8 mouse cellular contexts compared by ENCODE assay signal in the genomic region with DNA sequence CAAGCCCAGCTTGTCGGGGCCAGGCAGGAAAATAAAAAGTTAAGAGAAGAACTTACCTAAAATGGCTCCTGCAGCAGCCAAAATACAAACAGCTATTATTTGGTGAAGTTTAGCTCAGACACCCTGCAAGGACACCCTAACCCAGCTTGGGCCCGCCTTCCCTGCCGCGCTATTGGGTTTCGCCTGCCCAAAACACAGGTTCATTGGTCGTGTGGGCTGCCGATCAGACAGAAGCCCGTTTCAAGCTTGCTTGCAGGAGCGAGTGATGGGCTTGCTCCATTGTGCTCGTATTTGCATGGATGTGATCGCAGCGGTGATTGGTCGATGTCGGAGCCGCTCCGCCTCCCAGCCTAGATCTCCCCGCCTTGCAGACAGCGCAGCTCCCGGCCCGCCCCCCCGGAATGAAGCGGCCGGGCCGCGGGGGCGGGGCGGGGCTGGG. TPM values are rescaled to one million over a fixed set of nuclear protein-coding genes. Genes with fewer than 3 reads are reported as not detected.
DNase-seq lines count a peak whose midpoint lies in the region; ATAC-seq and TF ChIP-seq lines count a peak whose summit lies in the region.

A gene (minus strand): TSS at position 143 of the 439 bp plus-strand sequence.

- no peak for TF ChIP-seq POLR2A in bone marrow, adult 2 months (IDR thresholded peaks at IDR 0.05; ENCODE audit: borderline replicate concordance, control insufficient read depth, low read depth, low read length)
- peak; percentile 44; the same call in 1 of the 2 replicates for TF ChIP-seq POLR2A in limb, embryonic 14.5 days (IDR thresholded peaks at IDR 0.05; ENCODE audit: borderline replicate concordance, extremely low read depth, insufficient read depth, insufficient read length)

- H3K4me1 ChIP-seq in bone marrow, adult 2 months (ENCODE audit: control insufficient read depth, insufficient read depth, low read length): no peaks in the 10 kb centered on the region
- H3K4me1 ChIP-seq in embryonic facial prominence, embryonic 15.5 days: peaks cover 26% of the 10 kb centered on the region
- H3K4me1 ChIP-seq in limb, embryonic 14.5 days (ENCODE audit: control insufficient read depth, insufficient read depth, low read length): peaks cover 20% of the 10 kb centered on the region
- peaks cover 2% of the 10 kb centered on the region; the same call in 1 of the 2 replicates for H3K4me1 ChIP-seq in midbrain, postnatal 0 days (ENCODE audit: insufficient read depth, low read length)

- H3K4me2 ChIP-seq in embryonic facial prominence, embryonic 15.5 days (replicated peaks): peak within 1 kb of the TSS; percentile 80
- peak within 1 kb of the TSS; percentile 89 for H3K4me2 ChIP-seq in limb, embryonic 14.5 days (replicated peaks; ENCODE audit: low read depth, low read length, severe bottlenecking)
- H3K4me2 ChIP-seq in midbrain, postnatal 0 days (ENCODE audit: low read depth, low read length, poor library complexity, severe bottlenecking): peak within 1 kb of the TSS; percentile 67

- H3K9ac ChIP-seq in embryonic facial prominence, embryonic 15.5 days: peak within 1 kb of the TSS; percentile 97
- peak within 1 kb of the TSS; percentile 98 for H3K9ac ChIP-seq in limb, embryonic 14.5 days (ENCODE audit: low read depth, low read length, severe bottlenecking)
- peak within 1 kb of the TSS; percentile 90 for H3K9ac ChIP-seq in midbrain, postnatal 0 days (replicated peaks; ENCODE audit: low read length, poor library complexity, severe bottlenecking)

- H3K9me3 ChIP-seq in embryonic facial prominence, embryonic 15.5 days (replicated peaks): no peaks in the 10 kb centered on the region
- no peaks in the 10 kb centered on the region for H3K9me3 ChIP-seq in limb, embryonic 14.5 days (ENCODE audit: control insufficient read depth, low read length)
- H3K9me3 ChIP-seq in midbrain, postnatal 0 days (ENCODE audit: low read length): no peaks in the 10 kb centered on the region

- peak; percentile 99 for DNase-seq in 416B (ENCODE audit: low read depth)
- peak; percentile 99 for DNase-seq in heart, adult 8-10 months (ENCODE audit: low spot score)
- peak; percentile 99 for DNase-seq in kidney, adult 9 months
- peak; percentile 99 for DNase-seq in limb, embryonic 14.5 days (ENCODE audit: low spot score)
- peak; percentile 100 for DNase-seq in midbrain, postnatal 0 days (ENCODE audit: low spot score)
- DNase-seq in spleen, postnatal 14 days (ENCODE audit: low spot score in 2 of 2): peak; percentile 92 to 95

- no peaks in the 10 kb centered on the region for H3K36me3 ChIP-seq in embryonic facial prominence, embryonic 15.5 days
- no peaks in the 10 kb centered on the region for H3K36me3 ChIP-seq in limb, embryonic 14.5 days (ENCODE audit: control insufficient read depth, insufficient read depth, low read length)
- no peaks in the 10 kb centered on the region for H3K36me3 ChIP-seq in midbrain, postnatal 0 days (ENCODE audit: insufficient read depth, low read length)

- peak within 1 kb of the TSS; percentile 85 for H3K27ac ChIP-seq in bone marrow, adult 2 months (ENCODE audit: control insufficient read depth, insufficient read depth, low read depth, low read length, poor library complexity)
- peak within 1 kb of the TSS; percentile 100 for H3K27ac ChIP-seq in embryonic facial prominence, embryonic 15.5 days (replicated peaks)
- H3K27ac ChIP-seq in limb, embryonic 14.5 days (replicated peaks; ENCODE audit: low read depth, low read length): peak within 1 kb of the TSS; percentile 99
- peak within 1 kb of the TSS; percentile 94 for H3K27ac ChIP-seq in midbrain, postnatal 0 days (ENCODE audit: low read depth, low read length)

- under 1% methylated on average over 27 of the region's 27 CpGs for WGBS in bone marrow, adult 2 months
- under 1% methylated on average over 23 of the region's 27 CpGs for WGBS in embryonic facial prominence, embryonic 15.5 days
- WGBS in limb, embryonic 14.5 days: 1% methylated on average over 20 of the region's 27 CpGs
- WGBS in midbrain, postnatal 0 days: under 1% methylated on average over 23 of the region's 27 CpGs

- peak; percentile 99 for ATAC-seq in embryonic facial prominence, embryonic 15.5 days (ENCODE audit: insufficient number of reproducible peaks, low FRiP score, low TSS enrichment, low read depth)
- peak; percentile 100 for ATAC-seq in limb, embryonic 14.5 days (ENCODE audit: low FRiP score, low read depth)
- peak; percentile 99 for ATAC-seq in midbrain, postnatal 0 days (ENCODE audit: low FRiP score)

- H3K27me3 ChIP-seq in embryonic facial prominence, embryonic 15.5 days: no peaks in the 10 kb centered on the region
- no peaks in the 10 kb centered on the region for H3K27me3 ChIP-seq in limb, embryonic 14.5 days (ENCODE audit: control insufficient read depth, insufficient read depth, low read length)
- H3K27me3 ChIP-seq in midbrain, postnatal 0 days (ENCODE audit: insufficient read depth, low read length): no peaks in the 10 kb centered on the region

- H3K4me3 ChIP-seq in bone marrow, adult 2 months (replicated peaks; ENCODE audit: control insufficient read depth, low read depth, low read length): peak within 1 kb of the TSS; percentile 72
- H3K4me3 ChIP-seq in embryonic facial prominence, embryonic 15.5 days (replicated peaks): peak within 1 kb of the TSS; percentile 98
- peak within 1 kb of the TSS; percentile 99 for H3K4me3 ChIP-seq in limb, embryonic 14.5 days (replicated peaks; ENCODE audit: low read length)
- peak within 1 kb of the TSS; percentile 95 for H3K4me3 ChIP-seq in midbrain, postnatal 0 days (ENCODE audit: low read depth, low read length)

- no peak for TF ChIP-seq CTCF in bone marrow, adult 2 months (IDR thresholded peaks at IDR 0.05; ENCODE audit: control insufficient read depth, insufficient read depth, low read length)
- no peak for TF ChIP-seq CTCF in midbrain, postnatal 0 days (IDR thresholded peaks at IDR 0.05)

RNA-seq across cellular contexts. Expression of the gene that starts here (rescaled TPM):
- 21.7 and 22.2 TPM in 2 replicates for polyA plus RNA-seq in bone marrow, adult 2 months (2011; ENCODE audit: insufficient read depth, insufficient read length, low replicate concordance, missing spikeins)
- 31.0 and 33.5 TPM in 2 replicates for polyA plus RNA-seq in embryonic facial prominence, embryonic 15.5 days (2015; fragmentation: Nextera tagmentation; extraction: Ambion mirVana)
- total RNA-seq in heart, adult 8-10 months (2022): 10 to 100 TPM; 31.5 to 62.5 (median 46.7) TPM
- polyA plus RNA-seq in limb, embryonic 14.5 days (2012; rRNA removed): 28.9 and 29.3 TPM in 2 replicates
- polyA plus RNA-seq in limb, embryonic 14.5 days (2014; fragmentation: Nextera tagmentation; extraction: Ambion mirVana): 27.5 and 35.0 TPM in 2 replicates
- 58.3 and 69.6 TPM in 2 replicates for total RNA-seq in midbrain, postnatal 0 days (2014; rRNA removed)
- polyA plus RNA-seq in midbrain, postnatal 0 days (2015; fragmentation: Nextera tagmentation; extraction: Ambion mirVana): 23.5 and 26.6 TPM in 2 replicates

Comparison
In these comparisons a context has a peak if more than half of its experiments do, and no peak if none do; other contexts are left out.
1. Peak in every context shown above with its lines: DNase-seq, ATAC-seq, H3K4me3 ChIP-seq and H3K27ac ChIP-seq.